Mouse (Mus musculus) heart, postnatal 0 days (tissue): ENCODE results near the gene Tsen2. TPM values are rescaled to one million over a fixed set of nuclear protein-coding genes. Genes with fewer than 3 reads are reported as not detected.

Experiments used
- ATAC-seq: fragments of 200-750 bp; cut with Nextera tagmentation; 2 replicates; pipeline ENCODE4 v1.8.0; 2017; ENCODE audit warnings: low read depth, moderate number of reproducible peaks, moderate library complexity; ENCODE audit not compliant: insufficient read depth
- DNase-seq: peaks from one replicate; pipeline ENCODE4 v3.0.0-alpha.2; 2016; ENCODE audit warnings: low spot score
- H3K27ac ChIP-seq: fragments of 300-500 bp; sonication (generic); 2 replicates; pipeline ENCODE4 v1.5.1; 2014; ENCODE audit warnings: low read depth, mild to moderate bottlenecking
- H3K27me3 ChIP-seq: fragments of 300-500 bp; sonication (generic); 2 replicates; pipeline ENCODE4 v1.6.1; 2014; ENCODE audit warnings: low read length, mixed read lengths; ENCODE audit not compliant: control insufficient read depth, insufficient read depth
- H3K36me3 ChIP-seq: fragments of 300-500 bp; sonication (generic); replicated peaks from 2 replicates; pipeline ENCODE4 v1.6.1; 2014; ENCODE audit warnings: low read length, mixed read lengths; ENCODE audit not compliant: control insufficient read depth, insufficient read depth
- H3K4me1 ChIP-seq: fragments of 300-500 bp; sonication (generic); 2 replicates; pipeline ENCODE4 v1.6.1; 2014; ENCODE audit warnings: antibody characterized with exemption; ENCODE audit not compliant: control insufficient read depth, insufficient read depth
- H3K4me2 ChIP-seq: fragments of 300-500 bp; sonication (generic); 2 replicates; pipeline ENCODE4 v1.6.1; 2014; ENCODE audit warnings: low read depth, mild to moderate bottlenecking, low read length, moderate library complexity
- H3K4me3 ChIP-seq: fragments of 300-500 bp; sonication (generic); 2 replicates; pipeline ENCODE4 v1.5.1; 2014; ENCODE audit warnings: low read depth, low read length
- H3K9ac ChIP-seq: fragments of 300-500 bp; sonication (generic); replicated peaks from 2 replicates; pipeline ENCODE4 v1.6.1; 2014; ENCODE audit warnings: low read depth, low read length, mixed read lengths
- H3K9me3 ChIP-seq: fragments of 300-500 bp; sonication (generic); replicated peaks from 2 replicates; pipeline ENCODE4 v1.6.1; 2016; ENCODE audit warnings: low read length; ENCODE audit not compliant: control insufficient read depth
- CTCF ChIP-seq: IDR thresholded peaks from 2 replicates; pipeline ENCODE4 v1.5.1; 2016; ENCODE audit warnings: antibody characterized with exemption, control low read depth, low read depth
- EP300 ChIP-seq: IDR thresholded peaks from 2 replicates; pipeline ENCODE4 v1.6.1; 2016; ENCODE audit warnings: antibody characterized with exemption, low read depth
- WGBS: fragments of 180-500 bp; shearing (Covaris S2); extraction: QIAGEN DNeasy Blood & Tissue Kit; methylation state at CpG from one replicate; pipeline ENCODE4 v1.1.7; 2014; 5-methylcytosine and 5-hydroxymethylcytosine counted together
- polyA plus RNA-seq: library from polyadenylated mRNA; unstranded; fragments of >200 nt; fragmentation: Nextera tagmentation; extraction: Ambion mirVana; gene quantifications from 2 replicates; pipeline ENCODE4 v1.2.1, GENCODE M21; 2015
- total RNA-seq: library from RNA; depleted of rRNA; stranded (reverse); fragments of >200 nt; gene quantifications from 2 replicates; pipeline ENCODE4 v1.2.3, GENCODE M21; 2014; ENCODE audit warnings: low replicate concordance

The Tsen2 gene
- total and polyA plus RNA-seq, 2 experiments from 2014 or later: 6.0 to 12.6 TPM

GRCm38 (mm10) chr6:115577941-115578340 is 33.5 kb downstream of the Tsen2 start:
- DNase-seq: no peak
- WGBS: 92% methylated on average over 9 of the region's 9 CpGs
- Histone ChIP-seq H3K4me1 (no peaks in the 10 kb centered on the region), H3K36me3 (peaks cover 58% of the 10 kb centered on the region), H3K9me3 (no peaks in the 10 kb centered on the region), H3K27me3 (no peaks in the 10 kb centered on the region), H3K4me3 (no peak overlapping the region), H3K9ac (no peak overlapping the region), H3K4me2 (no peak overlapping the region), H3K27ac (no peak overlapping the region)
- no peak for ATAC-seq
- TF ChIP-seq EP300 (no peak), CTCF (no peak)

GRCm38 (mm10) chr6:115580810-115581209 is 36.3 kb downstream of the Tsen2 start:
- no peak overlapping the region for H3K27ac ChIP-seq
- H3K27me3 ChIP-seq: no peaks in the 10 kb centered on the region
- ATAC-seq: no peak
- H3K4me1 ChIP-seq: no peaks in the 10 kb centered on the region
- H3K9me3 ChIP-seq: no peaks in the 10 kb centered on the region
- H3K36me3 ChIP-seq: peaks cover 36% of the 10 kb centered on the region
- 78% methylated on average over 3 of the region's 3 CpGs for WGBS
- no peak for DNase-seq
- no peak overlapping the region for H3K4me2 ChIP-seq
- no peak overlapping the region for H3K9ac ChIP-seq
- TF ChIP-seq CTCF: no peak
- TF ChIP-seq EP300: no peak
- H3K4me3 ChIP-seq: no peak overlapping the region

GRCm38 (mm10) chr6:115582328-115583115 is 38.1 kb downstream of the Tsen2 start:
- Histone ChIP-seq H3K4me1 (0 out of 2 replicates have a peak, but pooled peaks cover 3% of the 10 kb centered on the region), H3K9me3 (no peaks in the 10 kb centered on the region), H3K9ac (no peak overlapping the region), H3K27ac (no peak overlapping the region), H3K36me3 (peaks cover 19% of the 10 kb centered on the region), H3K4me3 (no peak overlapping the region), H3K4me2 (no peak overlapping the region), H3K27me3 (no peaks in the 10 kb centered on the region)
- no peak for DNase-seq
- TF ChIP-seq CTCF (no peak), EP300 (no peak)
- no peak for ATAC-seq
- WGBS: 76% methylated on average over 10 of the region's 10 CpGs

- ATAC-seq (no peak), DNase-seq (no peak)
- H3K27ac ChIP-seq: no peak overlapping the region
- TF ChIP-seq EP300 (no peak), CTCF (no peak)
- H3K4me1 ChIP-seq: 0 out of 2 replicates have a peak, but pooled peaks cover 3% of the 10 kb centered on the region
- no peaks in the 10 kb centered on the region for H3K27me3 ChIP-seq
- H3K4me2 ChIP-seq: no peak overlapping the region
- H3K9me3 ChIP-seq: no peaks in the 10 kb centered on the region
- H3K9ac ChIP-seq: no peak overlapping the region
- H3K4me3 ChIP-seq: no peak overlapping the region
- peaks cover 9% of the 10 kb centered on the region; the same call in 1 of the 2 replicates for H3K36me3 ChIP-seq
- WGBS: 75% methylated on average over 6 of the region's 6 CpGs
Observed at GRCm38 (mm10) chr6:115583430-115584125, 39.1 kb downstream of the Tsen2 start.

- Histone ChIP-seq H3K27me3 (no peaks in the 10 kb centered on the region), H3K9me3 (no peaks in the 10 kb centered on the region), H3K4me3 (no peak overlapping the region), H3K4me2 (no peak overlapping the region), H3K9ac (no peak overlapping the region), H3K36me3 (peaks cover 7% of the 10 kb centered on the region; the same call in 1 of the 2 replicates), H3K27ac (no peak overlapping the region), H3K4me1 (0 out of 2 replicates have a peak, but pooled peaks cover 3% of the 10 kb centered on the region)
- no peak for TF ChIP-seq CTCF
- TF ChIP-seq EP300: no peak
- no peak for ATAC-seq
- DNase-seq: no peak
- WGBS: 84% methylated on average over 3 of the region's 3 CpGs
Observed at GRCm38 (mm10) chr6:115584176-115584575, 39.7 kb downstream of the Tsen2 start.
